Mouse (Mus musculus) hindbrain, embryonic 15.5 days (tissue): ENCODE data around the gene Trim10. TPM values are rescaled to one million over a fixed set of nuclear protein-coding genes. Genes with fewer than 3 reads are reported as not detected.

ENCODE experiments used
- ATAC-seq: fragments of 200-750 bp; cut with Nextera tagmentation; 2 replicates; pipeline ENCODE4 v1.8.0; 2017; ENCODE audit warnings: low read depth, moderate number of reproducible peaks, moderate TSS enrichment; ENCODE audit not compliant: low FRiP score
- H3K27ac ChIP-seq: fragments of 300-500 bp; sonication (generic); replicated peaks from 2 replicates; pipeline ENCODE4 v1.5.1; 2015; ENCODE audit warnings: mild to moderate bottlenecking, inconsistent platforms
- H3K27me3 ChIP-seq: fragments of 300-500 bp; sonication (generic); 2 replicates; pipeline ENCODE4 v1.6.1; 2015; ENCODE audit warnings: control low read depth, inconsistent platforms
- H3K36me3 ChIP-seq: fragments of 300-500 bp; sonication (generic); 2 replicates; pipeline ENCODE4 v1.6.1; 2015; ENCODE audit warnings: control low read depth, inconsistent platforms
- H3K4me1 ChIP-seq: fragments of 300-500 bp; sonication (generic); replicated peaks from 2 replicates; pipeline ENCODE4 v1.6.1; 2015; ENCODE audit warnings: control low read depth, inconsistent platforms
- H3K4me2 ChIP-seq: fragments of 300-500 bp; sonication (generic); 2 replicates; pipeline ENCODE4 v1.6.1; 2015; ENCODE audit warnings: moderate library complexity, mild to moderate bottlenecking, inconsistent platforms
- H3K4me3 ChIP-seq: fragments of 300-500 bp; sonication (generic); 2 replicates; pipeline ENCODE4 v1.5.1; 2015; ENCODE audit warnings: mild to moderate bottlenecking, inconsistent platforms
- H3K9ac ChIP-seq: fragments of 300-500 bp; sonication (generic); 2 replicates; pipeline ENCODE4 v1.6.1; 2015; ENCODE audit warnings: inconsistent platforms
- H3K9me3 ChIP-seq: fragments of 300-500 bp; sonication (generic); 2 replicates; pipeline ENCODE4 v1.6.1; 2016; ENCODE audit warnings: control low read depth, inconsistent platforms
- WGBS: fragments of 180-500 bp; shearing (Covaris S2); methylation state at CpG from one replicate; pipeline ENCODE4 v1.1.7; 2015; 5-methylcytosine and 5-hydroxymethylcytosine counted together
- polyA plus RNA-seq: library from polyadenylated mRNA; unstranded; fragments of >200 nt; fragmentation: Nextera tagmentation; extraction: Ambion mirVana; gene quantifications from 2 replicates; pipeline ENCODE4 v1.2.1, GENCODE M21; 2015

The Trim10 gene
- polyA plus RNA-seq, 1 experiment from 2014 or later: 1.7 TPM

DNA sequence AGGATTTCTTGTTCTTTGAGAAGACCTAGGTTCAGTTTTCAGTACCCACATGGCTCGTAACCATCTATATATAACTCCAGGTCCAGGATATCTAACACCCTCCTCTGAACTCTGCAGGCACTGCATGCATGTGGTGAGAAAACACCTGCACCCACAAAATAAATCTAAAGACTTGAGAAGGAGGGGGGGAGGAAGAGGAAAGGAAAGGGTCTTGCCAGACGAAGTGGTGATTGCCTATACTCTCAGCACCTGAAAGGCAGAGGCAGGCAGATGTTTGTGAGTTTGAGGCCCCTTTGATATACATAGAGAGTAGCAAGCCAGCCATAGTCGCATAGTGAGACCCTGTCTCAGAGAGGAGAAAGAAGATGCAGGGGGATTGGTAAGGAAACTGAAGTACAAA, 29.4 kb upstream of the Trim10 start:
- no peak overlapping the region for H3K27ac ChIP-seq
- no peak overlapping the region for H3K9ac ChIP-seq
- H3K4me3 ChIP-seq: no peak overlapping the region
- 85% methylated on average over 3 of the region's 3 CpGs for WGBS
- ATAC-seq: no peak
- no peaks in the 10 kb centered on the region for H3K9me3 ChIP-seq
- H3K4me2 ChIP-seq: no peak overlapping the region
- H3K27me3 ChIP-seq: no peaks in the 10 kb centered on the region
- H3K36me3 ChIP-seq: no peaks in the 10 kb centered on the region
- H3K4me1 ChIP-seq: peaks cover 27% of the 10 kb centered on the region

DNA sequence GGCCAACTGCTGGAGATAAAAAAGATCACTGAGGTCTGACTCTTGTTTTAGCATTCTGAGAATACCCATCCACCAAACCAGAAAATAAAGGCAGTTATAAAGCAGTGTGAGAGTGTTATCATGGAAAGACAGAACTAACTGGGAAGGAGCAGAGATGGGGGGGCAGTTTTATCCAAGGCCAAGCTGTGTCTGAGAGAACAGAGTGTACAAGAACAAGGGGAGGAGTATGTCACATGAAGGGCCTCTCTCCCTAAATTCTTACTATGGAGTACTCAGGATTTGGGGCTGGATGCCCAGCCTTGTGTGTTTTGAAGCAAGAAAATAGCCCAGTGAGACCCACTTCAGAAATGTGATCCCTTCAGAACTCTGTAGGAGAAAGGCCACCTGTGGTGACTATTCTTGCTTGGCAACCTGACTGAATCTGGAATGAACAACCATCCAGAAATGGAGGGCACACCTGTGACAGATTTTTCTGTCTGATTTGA, 28.4 kb upstream of the Trim10 start:
- Histone ChIP-seq H3K27ac (no peak overlapping the region), H3K9me3 (no peaks in the 10 kb centered on the region), H3K27me3 (no peaks in the 10 kb centered on the region), H3K36me3 (no peaks in the 10 kb centered on the region), H3K4me3 (no peak overlapping the region), H3K4me2 (no peak overlapping the region), H3K9ac (no peak overlapping the region), H3K4me1 (peaks cover 25% of the 10 kb centered on the region)
- no peak for ATAC-seq

DNA sequence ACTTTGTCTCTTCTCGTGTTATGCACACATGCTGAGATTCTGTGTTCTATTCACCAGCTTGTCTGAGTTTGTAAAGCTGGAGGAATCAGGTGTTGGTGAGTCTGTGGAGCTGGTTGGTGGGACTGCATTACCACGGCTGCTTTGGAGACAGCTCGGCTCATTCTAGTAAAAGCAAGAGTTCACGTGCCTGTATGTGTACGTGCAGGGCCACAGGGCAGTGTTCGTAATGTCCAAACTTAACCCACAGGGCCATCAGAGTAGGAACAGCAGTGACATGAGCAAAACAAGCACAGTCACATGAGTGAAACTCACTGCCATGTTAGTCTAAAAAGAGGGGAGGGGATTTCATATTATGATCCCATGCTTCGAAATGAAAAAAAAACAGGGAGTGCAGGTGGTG, 25.7 kb upstream of the Trim10 start:
- 77% methylated on average over 7 of the region's 7 CpGs for WGBS

DNA sequence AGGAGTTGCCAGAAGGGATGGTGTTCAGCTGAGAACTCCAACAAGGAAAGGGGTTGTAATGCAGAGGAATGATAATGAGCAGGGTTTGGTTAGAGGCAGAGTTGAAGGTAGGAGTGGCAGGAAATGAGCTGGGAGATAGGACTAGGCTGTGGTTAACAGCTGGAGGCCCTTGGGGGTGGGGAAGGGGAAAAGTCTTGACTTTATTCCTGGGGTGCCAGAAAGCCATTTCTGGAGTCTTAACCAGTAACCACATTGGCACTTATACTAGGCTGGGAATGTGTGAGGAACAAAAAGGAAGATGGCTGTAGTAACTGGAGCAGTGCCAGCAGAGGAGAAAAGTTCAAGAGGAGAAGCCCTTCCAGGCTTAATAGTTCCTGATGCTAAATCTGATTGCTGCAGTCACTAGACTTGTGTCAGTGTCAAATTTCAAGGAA, 25.1 kb upstream of the Trim10 start:
- no peak overlapping the region for H3K4me3 ChIP-seq
- no peak for ATAC-seq
- H3K9me3 ChIP-seq: no peaks in the 10 kb centered on the region
- H3K4me2 ChIP-seq: no peak overlapping the region
- H3K36me3 ChIP-seq: 0 out of 2 replicates have a peak, but pooled peaks cover 3% of the 10 kb centered on the region
- no peaks in the 10 kb centered on the region for H3K27me3 ChIP-seq
- H3K9ac ChIP-seq: no peak overlapping the region
- H3K27ac ChIP-seq: no peak overlapping the region
- H3K4me1 ChIP-seq: no peaks in the 10 kb centered on the region

More for the DNA sequence above, 25.7 kb upstream of the Trim10 start:
- H3K4me1 ChIP-seq: peaks cover 6% of the 10 kb centered on the region
- no peak overlapping the region for H3K9ac ChIP-seq
- H3K27ac ChIP-seq: no peak overlapping the region
- H3K9me3 ChIP-seq: no peaks in the 10 kb centered on the region
- H3K36me3 ChIP-seq: 0 out of 2 replicates have a peak, but pooled peaks cover 3% of the 10 kb centered on the region
- ATAC-seq: no peak
- no peak overlapping the region for H3K4me3 ChIP-seq
- no peaks in the 10 kb centered on the region for H3K27me3 ChIP-seq
- H3K4me2 ChIP-seq: no peak overlapping the region

DNA sequence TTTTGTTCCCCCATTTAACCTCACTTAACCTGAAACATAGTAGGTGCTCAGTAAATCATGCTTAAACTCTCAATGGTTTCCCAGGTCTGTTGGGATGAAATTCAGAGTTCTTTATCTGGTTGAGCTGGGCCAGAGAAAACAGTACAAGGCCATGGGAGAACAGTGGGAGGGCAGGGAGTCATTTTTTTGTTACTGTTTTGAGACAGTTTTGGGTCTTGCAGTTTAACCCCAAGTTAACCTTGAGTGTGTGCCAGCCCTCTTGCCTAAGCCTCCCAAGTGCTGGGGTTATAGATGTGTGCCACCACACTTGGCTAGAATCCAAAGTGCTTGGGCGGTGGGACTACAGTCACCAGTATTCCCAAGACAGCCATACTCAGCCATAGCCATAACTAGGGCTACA, 24.6 kb upstream of the Trim10 start:
- ATAC-seq: no peak
- no peaks in the 10 kb centered on the region for H3K27me3 ChIP-seq
- H3K9ac ChIP-seq: no peak overlapping the region
- 61% methylated on average over 1 of the region's 1 CpGs for WGBS
- 0 out of 2 replicates have a peak, but pooled peaks cover 3% of the 10 kb centered on the region for H3K36me3 ChIP-seq
- H3K4me3 ChIP-seq: no peak overlapping the region
- no peaks in the 10 kb centered on the region for H3K9me3 ChIP-seq
- no peaks in the 10 kb centered on the region for H3K4me1 ChIP-seq
- H3K27ac ChIP-seq: no peak overlapping the region
- no peak overlapping the region for H3K4me2 ChIP-seq

DNA sequence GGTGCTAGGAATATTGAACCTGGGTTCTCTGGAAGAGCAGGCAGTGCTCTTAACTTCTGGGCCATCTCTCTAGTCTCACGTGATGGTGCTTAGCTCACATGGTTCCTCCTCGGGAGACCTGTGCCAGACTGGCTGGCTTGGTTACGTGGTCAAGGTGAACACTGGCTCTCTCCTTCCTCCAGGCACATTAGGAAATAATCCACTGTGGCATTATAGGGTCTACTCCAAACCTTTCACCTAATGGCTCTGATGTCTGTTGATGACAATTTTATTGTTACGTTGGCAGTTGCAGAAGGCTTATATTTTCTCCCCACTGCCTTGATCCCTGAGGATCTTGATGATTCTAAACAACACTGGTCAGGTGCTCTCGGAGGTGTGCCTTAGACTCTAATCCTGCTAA, 20.5 kb upstream of the Trim10 start:
- Histone ChIP-seq H3K27me3 (no peaks in the 10 kb centered on the region), H3K36me3 (peaks cover 30% of the 10 kb centered on the region), H3K4me3 (no peak overlapping the region), H3K9me3 (no peaks in the 10 kb centered on the region), H3K4me1 (no peaks in the 10 kb centered on the region), H3K4me2 (no peak overlapping the region), H3K27ac (no peak overlapping the region), H3K9ac (no peak overlapping the region)
- ATAC-seq: no peak
- WGBS: 82% methylated on average over 5 of the region's 5 CpGs

DNA sequence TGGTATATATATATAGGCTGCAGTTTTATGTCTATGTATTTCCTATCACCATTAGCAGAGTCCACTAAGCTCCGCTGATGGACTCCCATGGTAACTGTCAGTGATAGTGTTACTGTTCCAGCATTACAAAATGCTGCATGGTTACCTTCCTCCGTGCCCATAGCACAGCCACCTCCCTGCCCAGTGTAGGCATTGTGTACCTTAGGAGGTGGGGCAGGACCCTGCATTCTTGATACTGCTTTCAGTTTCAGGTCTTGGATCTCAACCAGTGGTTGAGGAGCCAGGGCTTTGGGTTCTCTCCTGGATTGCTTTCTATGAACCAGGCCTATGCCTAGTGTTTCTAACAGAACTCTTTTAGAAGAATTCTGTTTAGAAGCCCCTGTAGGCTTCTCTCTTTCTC, 19.4 kb upstream of the Trim10 start:
- Histone ChIP-seq H3K36me3 (peaks cover 41% of the 10 kb centered on the region), H3K4me2 (no peak overlapping the region), H3K9ac (no peak overlapping the region), H3K4me1 (no peaks in the 10 kb centered on the region), H3K27me3 (no peaks in the 10 kb centered on the region), H3K27ac (no peak overlapping the region), H3K4me3 (no peak overlapping the region), H3K9me3 (no peaks in the 10 kb centered on the region)
- no peak for ATAC-seq
- WGBS: 89% methylated on average over 2 of the region's 2 CpGs

DNA sequence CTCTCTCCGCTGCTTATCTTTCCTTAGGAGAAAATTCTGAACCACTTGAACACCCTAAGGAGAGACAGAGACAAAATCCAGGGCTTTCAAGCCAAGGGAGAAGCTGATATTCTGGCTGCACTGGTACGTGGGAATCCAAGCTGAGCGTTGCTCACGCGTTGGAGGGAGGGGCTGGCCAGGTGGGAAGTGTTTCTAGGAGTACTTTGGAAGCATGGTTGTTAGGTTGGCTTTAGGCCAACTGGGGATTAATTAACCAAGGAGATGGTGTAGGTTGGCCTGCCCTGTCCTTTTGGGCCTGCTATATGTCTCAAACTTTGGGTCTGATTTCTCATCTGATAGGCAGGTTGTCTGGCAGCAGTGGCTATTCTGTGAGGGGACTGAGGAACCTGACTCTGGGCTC, 18.2 kb upstream of the Trim10 start:
- Histone ChIP-seq H3K27ac (no peak overlapping the region), H3K4me1 (no peaks in the 10 kb centered on the region), H3K4me2 (no peak overlapping the region), H3K27me3 (no peaks in the 10 kb centered on the region), H3K9ac (no peak overlapping the region), H3K36me3 (peaks cover 51% of the 10 kb centered on the region), H3K9me3 (no peaks in the 10 kb centered on the region), H3K4me3 (no peak overlapping the region)
- 91% methylated on average over 5 of the region's 5 CpGs for WGBS
- ATAC-seq: no peak

DNA sequence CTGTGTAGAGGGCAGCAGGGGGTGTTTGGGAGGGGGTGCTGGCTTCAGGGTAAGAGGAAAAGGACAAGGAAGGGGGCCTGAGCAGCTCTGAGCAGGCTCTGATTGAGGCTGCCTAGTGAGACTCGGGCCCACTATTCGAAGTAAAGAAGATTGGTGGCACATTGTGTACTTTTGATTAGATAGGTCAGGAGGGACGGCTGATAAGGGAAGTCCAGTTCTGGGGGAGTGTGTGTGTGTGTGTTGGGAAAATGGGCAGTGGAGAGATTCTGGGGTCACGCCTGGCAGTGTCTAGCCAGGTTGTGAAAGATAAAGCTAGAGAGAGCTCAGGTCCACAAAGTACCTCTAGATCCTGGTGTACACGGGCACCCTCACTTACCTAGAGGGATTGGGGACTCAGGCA, 17.7 kb upstream of the Trim10 start:
- no peak for ATAC-seq
- Histone ChIP-seq H3K9me3 (no peaks in the 10 kb centered on the region), H3K4me1 (no peaks in the 10 kb centered on the region)

DNA sequence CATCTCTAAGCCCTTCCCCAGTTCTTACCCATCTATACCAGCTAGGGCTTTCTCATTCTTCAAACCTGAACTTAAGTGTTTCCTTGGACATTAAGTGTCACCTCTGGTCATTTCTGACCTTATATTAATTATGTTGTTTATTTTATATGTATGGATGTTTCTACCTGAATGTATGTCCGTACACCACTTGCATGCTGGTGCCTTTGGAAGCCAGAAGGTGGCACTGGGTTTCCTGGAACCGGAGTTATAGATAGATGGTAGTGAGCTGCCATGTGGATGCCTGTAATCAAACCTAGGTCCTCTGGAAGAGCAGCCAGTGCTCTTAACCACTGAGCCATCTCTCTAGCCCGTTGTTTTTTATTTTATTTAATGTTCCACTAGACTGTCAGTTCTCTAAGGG, 13.9 kb upstream of the Trim10 start:
- ATAC-seq: no peak
- no peak overlapping the region for H3K27ac ChIP-seq
- no peaks in the 10 kb centered on the region for H3K27me3 ChIP-seq
- H3K4me1 ChIP-seq: no peaks in the 10 kb centered on the region
- H3K36me3 ChIP-seq: peaks cover 80% of the 10 kb centered on the region
- H3K9ac ChIP-seq: no peak overlapping the region
- 98% methylated on average over 3 of the region's 3 CpGs for WGBS
- no peaks in the 10 kb centered on the region for H3K9me3 ChIP-seq
- H3K4me3 ChIP-seq: no peak overlapping the region
- H3K4me2 ChIP-seq: no peak overlapping the region

More for the DNA sequence above, 17.7 kb upstream of the Trim10 start:
- Histone ChIP-seq H3K27me3 (no peaks in the 10 kb centered on the region), H3K27ac (no peak overlapping the region), H3K36me3 (peaks cover 55% of the 10 kb centered on the region), H3K4me2 (no peak overlapping the region), H3K4me3 (no peak overlapping the region), H3K9ac (no peak overlapping the region)
- WGBS: 96% methylated on average over 5 of the region's 5 CpGs

DNA sequence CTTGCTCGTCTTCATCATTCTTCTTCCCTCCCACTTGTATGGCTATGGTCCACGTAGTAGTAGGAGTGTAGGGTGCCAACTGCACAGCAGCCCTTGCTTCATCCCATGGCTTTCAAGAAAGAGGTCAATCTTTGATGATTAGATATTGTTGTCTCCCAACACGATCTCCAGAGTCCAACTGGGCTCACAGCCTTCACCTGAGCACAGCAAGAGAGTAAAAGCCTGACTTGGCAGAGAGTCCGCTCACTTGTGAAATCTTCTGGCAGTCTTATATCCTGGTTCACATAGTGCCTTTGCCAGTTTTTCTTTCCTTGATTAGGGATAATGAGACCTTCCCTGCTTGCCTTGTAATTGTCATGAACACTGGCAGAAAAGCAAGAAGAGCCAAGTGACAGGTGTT, 13.1 kb upstream of the Trim10 start:
- no peak overlapping the region for H3K9ac ChIP-seq
- H3K36me3 ChIP-seq: peaks cover 72% of the 10 kb centered on the region
- 95% methylated on average over 4 of the region's 4 CpGs for WGBS
- no peak overlapping the region for H3K4me3 ChIP-seq
- H3K9me3 ChIP-seq: no peaks in the 10 kb centered on the region
- no peak overlapping the region for H3K27ac ChIP-seq
- no peak overlapping the region for H3K4me2 ChIP-seq
- no peak for ATAC-seq
- H3K4me1 ChIP-seq: no peaks in the 10 kb centered on the region
- no peaks in the 10 kb centered on the region for H3K27me3 ChIP-seq

DNA sequence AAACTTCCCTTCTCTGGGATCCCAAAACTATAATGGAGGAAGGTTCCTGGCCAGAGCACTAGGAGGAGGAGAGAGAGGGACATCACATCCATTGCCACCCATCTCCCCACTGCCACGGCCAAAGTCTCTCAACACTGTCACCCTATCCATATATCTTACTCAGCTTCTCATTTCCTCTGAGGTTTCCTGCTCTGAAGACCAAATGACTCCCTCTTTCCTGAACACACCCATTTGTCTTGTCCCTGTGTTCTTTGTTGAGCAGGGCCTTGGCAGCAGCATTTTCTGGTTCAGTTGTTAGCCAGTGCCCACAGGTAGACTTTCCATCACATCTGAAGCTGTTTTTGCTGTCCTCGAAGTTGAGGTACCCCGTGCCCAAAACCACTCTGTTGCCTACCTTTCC, 11.2 kb upstream of the Trim10 start:
- Histone ChIP-seq H3K9ac (no peak overlapping the region), H3K27ac (no peak overlapping the region), H3K4me3 (no peak overlapping the region), H3K4me2 (no peak overlapping the region), H3K4me1 (no peaks in the 10 kb centered on the region), H3K27me3 (no peaks in the 10 kb centered on the region), H3K9me3 (no peaks in the 10 kb centered on the region), H3K36me3 (peaks cover 54% of the 10 kb centered on the region)
- ATAC-seq: no peak
- WGBS: 95% methylated on average over 3 of the region's 3 CpGs

DNA sequence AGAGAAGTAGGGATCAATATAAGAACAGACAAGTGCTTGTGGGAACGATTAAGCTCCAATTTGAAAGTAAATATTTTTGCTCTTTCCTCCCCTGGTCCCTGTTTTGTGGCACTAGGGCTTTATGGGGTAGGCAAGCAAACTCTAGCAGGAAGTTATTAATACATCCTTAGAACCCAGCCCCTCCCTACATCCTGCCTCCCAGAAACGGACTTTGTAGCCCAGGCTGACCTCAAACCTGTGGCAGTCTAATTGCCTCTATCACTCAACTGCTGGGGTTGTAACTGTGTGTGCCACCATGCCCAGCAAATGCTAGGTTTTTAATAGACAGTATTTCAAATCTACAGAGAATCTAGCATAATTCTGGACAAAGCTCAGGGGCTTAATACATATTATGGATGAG, 7.7 kb upstream of the Trim10 start:
- H3K36me3 ChIP-seq: peaks cover 29% of the 10 kb centered on the region
- no peaks in the 10 kb centered on the region for H3K9me3 ChIP-seq
- no peak overlapping the region for H3K4me2 ChIP-seq
- no peak overlapping the region for H3K27ac ChIP-seq
- ATAC-seq: no peak
- peaks cover 2% of the 10 kb centered on the region for H3K4me1 ChIP-seq
- no peak overlapping the region for H3K4me3 ChIP-seq
- 67% methylated on average over 2 of the region's 2 CpGs for WGBS
- H3K27me3 ChIP-seq: 0 out of 2 replicates have a peak, but pooled peaks cover 3% of the 10 kb centered on the region
- no peak overlapping the region for H3K9ac ChIP-seq
